9 mouse cellular contexts compared by ENCODE assay signal in the genomic region with DNA sequence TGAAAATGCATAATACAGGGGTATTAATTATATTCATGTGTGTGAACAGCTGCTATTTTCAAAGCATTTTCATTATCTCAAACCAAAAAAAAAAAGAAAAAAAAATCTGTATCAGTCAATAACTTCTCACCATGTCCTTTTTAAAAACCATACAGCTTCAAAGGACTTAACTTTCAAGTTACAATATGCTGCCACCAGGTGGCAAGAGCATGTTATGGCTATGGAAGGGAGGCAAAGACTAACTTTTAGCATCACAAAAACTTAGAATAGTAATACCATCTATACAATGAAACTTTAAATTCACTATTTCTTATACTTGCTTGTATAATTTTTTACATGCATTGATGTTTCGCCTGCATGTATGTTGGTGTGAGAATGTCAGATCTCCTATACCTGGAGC. TPM values are rescaled to one million over a fixed set of nuclear protein-coding genes. Genes with fewer than 3 reads are reported as not detected.
DNase-seq lines count a peak whose midpoint lies in the region; ATAC-seq and TF ChIP-seq lines count a peak whose summit lies in the region.
"Had no signal": no experiment of that assay in that cellular context is flagged by ENCODE, and none has a peak within 500 bp of the region (broad histone marks: within the 10 kb centered on the region; RNA-seq: fewer than 3 reads in every experiment).

No protein-coding gene starts in this region.

- no peak overlapping the region for H3K9ac ChIP-seq in midbrain, embryonic 13.5 days (replicated peaks)
- H3K9ac ChIP-seq: hindbrain, embryonic 15.5 days had no signal

- ATAC-seq in midbrain, embryonic 13.5 days, result no peak

- H3K27me3 ChIP-seq in midbrain, embryonic 13.5 days, result no peaks in the 10 kb centered on the region
- H3K27me3 ChIP-seq: hindbrain, embryonic 15.5 days had no signal

- TF ChIP-seq CTCF in cortical plate, adult 2 months (IDR thresholded peaks at IDR 0.05; ENCODE audit: extremely low read depth, insufficient read depth, low read length), result peak; percentile 44; the same call in 1 of the 2 replicates

- no peak overlapping the region for H3K4me2 ChIP-seq in midbrain, embryonic 13.5 days (replicated peaks)
- H3K4me2 ChIP-seq: hindbrain, embryonic 15.5 days had no signal

- H3K9me3 ChIP-seq in midbrain, embryonic 13.5 days, result no peaks in the 10 kb centered on the region
- H3K9me3 ChIP-seq: hindbrain, embryonic 15.5 days had no signal

- no peak overlapping the region for H3K27ac ChIP-seq in cortical plate, adult 2 months (ENCODE audit: insufficient read depth, low read length)
- no peak overlapping the region for H3K27ac ChIP-seq in midbrain, embryonic 13.5 days
- H3K27ac ChIP-seq: hindbrain, embryonic 15.5 days had no signal

- H3K4me3 ChIP-seq in cortical plate, adult 2 months (ENCODE audit: insufficient read depth, low read length), result no peak overlapping the region
- H3K4me3 ChIP-seq in midbrain, embryonic 13.5 days (replicated peaks), result no peak overlapping the region
- H3K4me3 ChIP-seq: hindbrain, embryonic 15.5 days had no signal

- H3K36me3 ChIP-seq in midbrain, embryonic 13.5 days, result no peaks in the 10 kb centered on the region
- H3K36me3 ChIP-seq: hindbrain, embryonic 15.5 days had no signal

- H3K4me1 ChIP-seq in cortical plate, adult 2 months (ENCODE audit: control insufficient read depth, insufficient read depth, low read length), result peaks cover 2% of the 10 kb centered on the region; the same call in 1 of the 2 replicates
- H3K4me1 ChIP-seq in midbrain, embryonic 13.5 days (replicated peaks), result peaks cover under 1% of the 10 kb centered on the region; the same call in 1 of the 2 replicates
- H3K4me1 ChIP-seq: hindbrain, embryonic 15.5 days had no signal

- DNase-seq in heart, adult 18-20 months, result peak; percentile 18 to 51
- DNase-seq in heart, postnatal 25 days (ENCODE audit: low spot score), result no peak
- DNase-seq in right cerebral cortex, postnatal 10 days (ENCODE audit: low spot score in 2 of 2), result peak; percentile 42 to 59
- DNase-seq in right cerebral cortex, postnatal 25 days, result no peak
- DNase-seq in retina, postnatal 1 day, result peak; percentile 53
- no peak for DNase-seq in frontal cortex, postnatal 25 days (ENCODE audit: low spot score in 2 of 2)

- intact Hi-C loops in heart, postnatal 25 days (cut with DNase I), result no loop called here

- WGBS in midbrain, embryonic 13.5 days, result 76% methylated on average over 1 of the region's 1 CpGs

- TF ChIP-seq POLR2A in cortical plate, adult 2 months (IDR thresholded peaks at IDR 0.05; ENCODE audit: extremely low read depth, insufficient read depth, low read length), result no peak

RNA-seq across cellular contexts. Expression of a gene that starts 33.6 kb away (rescaled TPM):
- total RNA-seq in heart, adult 18-20 months (2021), result 10 to 100 TPM; 22.7 to 25.0 TPM
- total RNA-seq in heart, postnatal 25 days (2021), result 10 to 100 TPM; 30.4 to 32.7 TPM
- 68.4 and 71.8 TPM in 2 replicates for polyA plus RNA-seq in cortical plate, adult 2 months (2012; rRNA removed)
- 49.5 and 50.6 TPM in 2 replicates for polyA plus RNA-seq in midbrain, embryonic 13.5 days (2015; fragmentation: Nextera tagmentation; extraction: Ambion mirVana)

Comparison
In these comparisons a context has a peak if more than half of its experiments do, and no peak if none do; other contexts are left out.
1. DNase-seq: peak in heart, adult 18-20 months (2 of 2), right cerebral cortex, postnatal 10 days (2 of 2) and retina, postnatal 1 day (single experiment); none in heart, postnatal 25 days (single experiment), right cerebral cortex, postnatal 25 days (single experiment) and frontal cortex, postnatal 25 days (0 of 2).